Mouse (Mus musculus): ENCODE results near the gene 6430571L13Rik.

6430571L13Rik gene

DNA sequence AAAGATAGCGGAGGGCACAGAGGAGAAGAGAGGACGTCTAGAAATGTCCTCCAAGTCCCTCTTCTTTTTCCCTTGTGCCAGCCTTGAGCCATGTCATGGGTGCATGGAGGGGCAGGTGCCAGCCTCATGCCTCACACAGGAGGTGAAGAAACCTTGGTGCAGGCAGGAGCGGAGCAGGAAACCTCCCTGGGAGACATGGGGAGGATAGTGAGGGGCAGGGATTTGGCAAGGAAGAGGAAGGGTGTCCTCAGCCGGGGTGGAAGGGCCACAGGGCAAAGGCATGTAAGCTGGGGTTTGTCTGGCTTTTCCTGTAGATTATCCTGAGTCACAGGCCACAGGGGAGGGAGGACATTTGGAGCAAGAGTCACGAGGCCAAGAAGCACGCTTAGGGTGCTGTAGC is 3.6 kb downstream of the 6430571L13Rik start:
- no peak for TF ChIP-seq GATA4 (IDR thresholded peaks at IDR 0.05; ENCODE audit: insufficient replicate concordance, low read length)

DNA sequence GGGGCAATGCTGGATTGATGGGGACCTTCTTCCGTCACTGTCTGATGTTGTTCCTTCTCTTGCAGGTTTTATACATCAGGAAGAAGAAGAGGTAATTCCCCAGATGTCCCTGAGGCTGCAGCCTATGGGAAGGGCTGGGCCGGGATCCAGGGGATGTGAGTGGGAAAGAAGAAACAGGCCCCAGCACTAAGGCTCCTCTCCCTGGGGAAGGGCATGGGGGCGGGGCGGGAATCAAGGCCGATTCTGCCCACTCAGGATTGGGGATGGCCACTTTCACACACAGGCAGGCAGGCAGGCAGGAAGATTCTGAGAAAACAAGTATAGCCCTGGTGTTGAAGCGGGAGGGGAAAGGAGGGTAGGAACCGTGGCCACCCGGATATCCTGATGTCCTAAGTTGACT is 5.7 kb downstream of the 6430571L13Rik start:
- TF ChIP-seq GATA4 (IDR thresholded peaks at IDR 0.05; ENCODE audit: insufficient replicate concordance, low read length): no peak

DNA sequence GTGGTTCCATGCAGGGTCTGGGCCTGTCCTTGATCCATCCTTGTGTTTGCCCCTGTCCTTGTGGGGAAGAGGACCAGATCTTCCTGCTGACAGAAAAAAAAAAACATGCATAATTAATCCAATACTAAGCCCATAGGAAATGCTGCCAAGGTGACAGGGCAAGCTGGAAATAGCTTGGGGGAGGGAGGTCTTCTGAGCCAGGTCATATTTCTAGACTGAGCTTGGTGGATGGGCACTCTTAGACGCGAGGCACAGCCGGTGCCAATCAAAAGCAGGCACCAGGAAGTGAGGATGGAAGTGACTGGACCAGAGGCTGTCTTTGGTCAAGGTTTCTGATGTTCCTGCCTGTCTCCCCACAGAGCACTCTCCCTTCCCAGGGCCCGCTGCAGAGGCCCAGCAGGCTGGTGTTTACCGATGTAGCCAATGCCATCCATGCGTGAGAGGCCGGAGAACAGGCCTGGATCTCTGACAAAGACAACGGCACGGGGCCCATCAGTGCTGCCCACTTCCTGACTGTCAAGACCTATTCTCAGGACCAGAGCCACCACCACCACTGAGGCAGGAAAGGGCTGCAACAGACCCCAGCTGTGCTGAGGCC is 7.3 kb downstream of the 6430571L13Rik start:
- no peak for TF ChIP-seq GATA4 (IDR thresholded peaks at IDR 0.05; ENCODE audit: insufficient replicate concordance, low read length)

DNA sequence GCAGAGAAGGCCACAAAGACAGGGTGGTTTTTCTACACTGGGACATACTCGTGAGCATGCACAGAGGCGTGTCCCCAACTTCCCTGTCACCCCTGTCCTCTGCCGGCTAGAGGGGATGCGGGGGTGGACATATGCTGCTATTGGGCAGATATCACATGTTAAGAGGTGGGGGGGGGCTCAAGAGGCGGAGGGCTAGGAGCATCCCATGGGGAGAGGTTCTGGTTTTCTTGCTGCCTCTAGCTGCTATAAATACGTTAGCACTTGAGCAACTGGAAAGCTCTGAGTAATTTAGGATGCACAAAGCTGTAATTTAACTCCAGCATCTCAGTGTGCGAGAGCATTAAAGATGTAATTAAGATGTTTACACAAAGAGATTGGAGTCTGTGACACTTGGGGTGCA is 8.9 kb downstream of the 6430571L13Rik start:
- no peak for TF ChIP-seq GATA4 (IDR thresholded peaks at IDR 0.05; ENCODE audit: insufficient replicate concordance, low read length)

DNA sequence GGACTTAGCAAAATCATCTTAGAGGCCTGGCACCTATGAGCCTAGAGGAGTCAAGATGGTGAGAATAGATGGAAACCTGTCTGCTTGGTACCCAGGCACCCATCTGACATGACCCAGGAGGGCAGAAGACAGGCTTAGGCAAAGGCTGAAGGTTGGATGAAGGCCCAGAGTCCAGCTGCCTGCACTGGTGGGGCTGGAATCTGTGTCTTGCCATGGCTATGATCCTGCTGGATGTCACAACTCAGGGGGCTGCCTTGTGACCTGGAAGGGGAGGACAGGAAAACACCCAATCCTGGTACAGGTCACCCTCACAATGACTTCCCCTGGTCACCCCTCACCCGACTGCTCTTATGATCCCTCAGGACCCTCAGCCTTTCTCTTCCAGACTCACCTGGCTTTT is 14.4 kb downstream of the 6430571L13Rik start:
- no peak for TF ChIP-seq GATA4 (IDR thresholded peaks at IDR 0.05; ENCODE audit: insufficient replicate concordance, low read length)

DNA sequence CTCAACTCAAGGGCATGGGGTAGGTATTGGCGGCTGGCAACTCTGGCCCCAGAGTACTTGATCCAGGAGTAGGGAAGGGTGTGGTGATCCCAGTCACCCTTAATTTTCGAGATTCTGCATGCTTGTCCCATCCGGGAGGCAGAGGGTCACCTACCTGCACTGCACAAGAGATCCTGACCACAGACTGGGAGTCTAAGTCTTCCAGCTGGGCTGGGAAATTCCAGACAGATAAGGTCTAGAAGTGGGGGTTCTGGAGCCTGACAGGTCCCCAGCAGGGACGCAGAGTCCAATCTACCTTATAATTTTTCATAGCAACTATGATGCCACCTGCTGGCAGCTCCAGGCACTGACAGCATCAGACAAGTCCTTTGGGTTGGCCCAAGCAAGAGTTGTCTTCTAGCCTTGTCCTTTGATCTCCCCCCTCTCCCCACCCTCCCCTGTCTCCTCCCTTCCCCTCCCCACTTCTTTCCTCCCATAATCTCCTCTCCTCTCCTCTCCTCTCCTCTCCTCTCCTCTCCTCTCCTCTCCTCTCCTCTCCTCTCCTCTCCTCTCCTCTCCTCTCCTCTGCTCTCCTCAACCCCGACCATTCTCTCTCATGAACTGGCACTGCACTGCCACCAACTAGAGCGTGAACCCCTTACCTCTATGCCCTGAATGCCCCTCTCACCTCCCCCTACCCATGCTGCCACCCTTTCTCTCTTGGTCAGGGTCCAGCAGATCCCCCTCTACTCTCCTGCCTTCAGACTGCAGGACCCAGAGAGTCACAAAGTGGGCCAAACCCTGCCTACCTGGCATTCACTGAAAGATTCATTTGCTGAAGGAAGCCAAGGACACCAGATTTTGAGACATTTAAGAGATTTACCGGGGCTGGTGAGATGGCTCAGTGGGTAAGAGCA is 15.7 kb downstream of the 6430571L13Rik start:
- no peak for TF ChIP-seq GATA4 (IDR thresholded peaks at IDR 0.05; ENCODE audit: insufficient replicate concordance, low read length)

DNA sequence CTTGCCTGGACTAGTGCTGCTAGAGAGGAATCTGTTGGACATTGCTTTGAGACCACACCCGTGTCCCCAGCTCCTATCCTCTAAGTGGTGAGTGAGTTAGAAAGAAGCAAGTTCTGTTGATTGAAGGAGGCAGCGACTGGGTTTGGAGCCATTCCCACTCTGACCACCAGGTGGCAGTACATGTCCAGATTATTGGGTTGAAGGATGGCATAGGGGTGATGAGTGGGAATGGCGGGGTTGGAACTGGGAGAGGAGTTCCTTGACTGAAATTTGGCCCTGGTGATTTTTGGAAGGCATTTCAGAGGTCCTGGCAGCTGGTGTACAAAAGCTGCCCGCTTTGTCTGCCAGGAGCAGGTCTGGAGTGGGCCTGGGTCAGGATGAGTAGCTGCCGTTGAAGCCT is 17.2 kb downstream of the 6430571L13Rik start:
- TF ChIP-seq GATA4 (IDR thresholded peaks at IDR 0.05; ENCODE audit: insufficient replicate concordance, low read length): no peak

DNA sequence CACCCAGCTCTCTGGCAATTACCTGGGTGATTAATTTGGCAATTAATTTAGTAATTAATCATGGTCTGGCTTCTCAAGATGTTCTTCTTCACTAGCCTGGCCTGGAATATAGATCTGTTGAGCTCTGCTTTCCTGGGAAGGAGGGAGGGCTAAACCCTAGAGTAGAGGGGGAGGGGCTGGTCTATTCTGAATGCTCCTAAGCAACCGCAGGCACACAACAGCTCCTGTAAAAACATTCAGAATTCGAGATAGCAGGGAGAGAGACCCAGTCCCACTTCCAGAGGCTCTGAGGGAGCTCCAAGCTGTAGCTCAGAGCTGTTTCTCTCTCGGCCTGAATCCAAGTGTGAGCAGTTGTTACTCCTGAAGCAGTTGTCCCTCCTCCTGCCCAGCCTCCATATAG is 20.6 kb downstream of the 6430571L13Rik start:
- no peak for TF ChIP-seq GATA4 (IDR thresholded peaks at IDR 0.05; ENCODE audit: insufficient replicate concordance, low read length)

DNA sequence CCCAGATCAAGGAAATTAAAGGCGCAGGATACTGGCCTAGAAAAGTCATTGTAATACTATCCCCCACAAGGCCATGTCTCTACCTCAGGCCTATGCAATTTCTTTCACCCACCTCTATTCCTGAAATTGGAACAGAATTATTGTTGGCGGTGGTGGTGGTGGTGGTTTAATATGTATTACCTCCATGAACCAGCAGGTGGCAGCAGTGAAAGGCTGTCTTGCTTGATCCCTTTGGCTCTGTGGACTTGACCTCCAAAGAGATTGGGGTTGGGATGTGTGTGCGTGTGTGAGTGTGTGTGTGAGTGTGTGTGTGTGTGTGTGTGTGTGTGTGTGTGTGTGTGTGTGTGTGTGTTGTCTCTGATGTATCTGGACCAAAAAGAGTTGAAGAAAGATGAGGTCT is 26.2 kb downstream of the 6430571L13Rik start:
- no peak for TF ChIP-seq GATA4 (IDR thresholded peaks at IDR 0.05; ENCODE audit: insufficient replicate concordance, low read length)

DNA sequence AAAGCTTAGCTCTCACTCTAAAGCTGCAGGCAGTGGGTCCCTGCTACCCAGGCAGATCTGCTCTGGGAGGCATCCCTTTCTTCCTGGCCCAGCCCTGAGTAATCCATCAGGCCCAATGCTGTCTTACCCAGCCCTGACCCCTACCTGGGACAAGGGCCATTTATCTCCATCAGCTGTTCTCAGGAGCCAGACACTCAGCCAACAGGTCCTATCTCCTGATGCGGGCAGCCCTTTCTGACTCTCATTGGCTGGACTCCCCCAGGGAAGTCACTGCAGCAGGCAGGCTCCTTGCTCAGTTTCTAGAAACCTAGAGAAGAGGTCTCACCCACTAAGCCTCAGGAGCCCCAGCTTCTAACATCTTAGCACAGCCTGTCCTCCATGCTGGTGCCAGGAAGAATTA is 27.9 kb downstream of the 6430571L13Rik start:
- no peak for TF ChIP-seq GATA4 (IDR thresholded peaks at IDR 0.05; ENCODE audit: insufficient replicate concordance, low read length)

DNA sequence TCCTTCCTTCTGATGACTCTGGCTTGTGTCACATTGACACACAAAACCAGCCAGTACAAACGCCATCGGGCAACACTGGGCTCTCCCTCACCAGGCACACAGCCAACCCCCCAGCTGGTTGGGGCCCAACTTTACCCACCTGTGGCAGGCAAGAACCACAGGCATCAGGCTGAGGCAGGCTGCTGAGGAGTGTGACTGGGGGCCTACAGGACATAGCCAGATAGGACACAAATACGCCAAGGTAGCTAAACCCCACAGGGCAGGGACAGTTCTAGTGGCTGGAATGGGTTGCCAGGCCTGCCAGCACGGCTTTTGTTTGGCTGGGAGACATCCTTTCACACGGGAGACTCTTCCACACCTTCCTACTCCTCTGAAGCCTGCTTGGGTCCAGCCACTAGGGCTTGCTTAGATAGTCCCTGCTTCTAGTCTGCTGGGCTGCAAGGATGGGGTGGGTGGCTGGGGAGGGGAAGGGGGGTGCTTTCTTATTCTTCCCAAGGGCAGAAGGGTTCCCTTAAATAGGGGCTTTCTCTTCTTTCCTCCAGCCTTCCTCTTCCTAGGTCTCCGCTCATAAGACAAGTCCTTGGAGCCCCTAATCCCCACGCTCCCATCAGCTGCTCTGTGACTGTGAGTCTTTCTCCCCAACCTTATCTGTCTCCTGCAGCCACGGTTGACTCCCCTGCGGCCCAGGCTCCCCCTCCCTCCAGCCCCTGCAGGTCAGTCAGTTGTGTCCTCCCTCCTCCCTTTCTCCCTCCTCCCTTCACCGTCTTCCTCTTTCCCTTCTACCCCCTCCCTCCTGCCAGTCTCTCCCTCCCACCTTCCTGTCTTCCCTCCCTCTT is 29.1 kb downstream of the 6430571L13Rik start:
- TF ChIP-seq GATA4 (IDR thresholded peaks at IDR 0.05; ENCODE audit: insufficient replicate concordance, low read length): no peak

DNA sequence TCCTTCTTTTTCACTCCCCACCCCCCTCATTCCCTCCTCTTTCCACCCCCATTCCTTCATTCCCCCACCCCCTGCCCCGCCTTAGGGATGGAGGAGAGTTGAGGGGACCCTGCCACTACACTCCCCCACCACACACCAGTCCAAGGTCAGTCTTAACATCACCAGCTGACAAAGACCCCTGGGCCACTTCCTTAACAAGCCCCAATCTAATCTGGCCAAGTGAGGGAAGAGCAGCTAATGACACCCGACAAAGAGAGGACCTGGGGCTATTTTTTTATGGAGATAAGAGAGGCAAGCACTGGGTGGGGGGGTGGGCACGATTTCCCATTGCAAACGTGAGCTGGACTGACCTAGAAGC is 29.7 kb downstream of the 6430571L13Rik start:
- no peak for TF ChIP-seq GATA4 (IDR thresholded peaks at IDR 0.05; ENCODE audit: insufficient replicate concordance, low read length)

DNA sequence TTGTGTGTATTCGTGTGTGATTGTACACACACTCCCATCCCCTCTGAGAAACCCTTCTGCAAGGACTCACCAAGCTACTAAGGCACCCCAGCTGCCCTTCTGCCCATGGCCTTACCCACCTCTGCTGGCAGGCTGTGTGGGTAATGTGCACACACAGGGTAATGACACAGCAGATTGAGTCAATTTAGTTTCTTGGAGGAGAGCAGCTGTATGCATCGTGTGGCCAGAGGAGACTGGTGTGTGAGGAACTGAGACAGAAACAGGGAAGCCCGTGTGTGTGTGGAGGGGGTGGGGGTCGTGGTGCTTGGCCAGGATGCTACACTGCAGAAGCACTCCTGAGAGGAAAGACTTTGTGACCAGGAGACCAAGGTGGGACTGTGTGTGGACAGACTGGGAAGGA is 32.0 kb downstream of the 6430571L13Rik start:
- TF ChIP-seq GATA4 (IDR thresholded peaks at IDR 0.05; ENCODE audit: insufficient replicate concordance, low read length): no peak

DNA sequence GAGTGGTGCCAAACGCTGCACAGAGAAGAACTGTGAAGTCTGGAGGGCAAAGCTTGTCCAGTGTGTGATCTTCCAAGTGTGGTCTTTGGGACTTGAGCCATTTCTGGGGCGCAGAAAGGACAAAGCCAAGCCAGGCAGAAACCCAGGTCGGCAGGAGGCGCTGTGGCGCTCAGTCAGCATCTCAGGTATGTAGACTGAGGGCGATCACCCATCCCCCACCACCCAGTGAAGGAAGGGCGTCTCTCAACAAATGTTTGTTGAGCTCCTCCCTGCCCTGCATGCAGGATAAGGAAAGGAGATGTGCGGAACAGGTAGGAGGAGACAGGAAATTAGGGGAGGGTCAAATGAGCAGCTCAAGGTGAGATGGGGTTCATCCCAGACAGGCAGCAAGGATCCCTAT is 34.2 kb downstream of the 6430571L13Rik start:
- no peak for TF ChIP-seq GATA4 (IDR thresholded peaks at IDR 0.05; ENCODE audit: insufficient replicate concordance, low read length)

DNA sequence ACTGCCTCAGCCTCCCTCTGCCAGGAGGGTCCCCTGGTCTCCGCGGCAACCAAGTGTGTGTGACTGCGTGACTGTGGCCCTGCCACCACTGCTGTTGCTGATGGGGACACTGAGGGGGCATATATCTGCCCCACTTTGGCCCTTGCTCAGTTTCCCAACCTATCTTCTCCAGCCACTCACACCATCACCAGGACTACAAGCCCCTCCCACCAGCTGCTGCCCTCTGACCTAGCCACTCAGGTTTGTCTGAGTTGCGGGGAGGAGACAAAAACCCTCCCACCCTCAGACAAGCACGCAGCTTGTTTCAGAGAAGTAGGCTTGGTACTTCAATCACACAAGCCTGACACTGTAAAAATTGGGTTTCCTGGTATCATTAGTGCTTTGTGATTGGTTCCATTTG is 35.0 kb downstream of the 6430571L13Rik start:
- TF ChIP-seq GATA4 (IDR thresholded peaks at IDR 0.05; ENCODE audit: insufficient replicate concordance, low read length): no peak

Data from liver, adult (tissue).